Mouse (Mus musculus): ENCODE data around the gene Nfyc. TPM values are rescaled to one million over a fixed set of nuclear protein-coding genes. Genes with fewer than 3 reads are reported as not detected.

Gene Nfyc
- total and polyA plus RNA-seq, 3 experiments = 39.5 to 178 (median 64.8) TPM

- Histone ChIP-seq H3K9me3 (replicated peaks; ENCODE audit: insufficient read depth, low read length) (no peaks in the 10 kb centered on the region), H3K27ac (ENCODE audit: control insufficient read depth, low read depth, low read length) (no peak overlapping the region), H3K4me3 (ENCODE audit: control insufficient read depth in 1 of 2, insufficient read depth in 1 of 2, low read depth in 2 of 2, low read length in 2 of 2) (no peak overlapping the region), H3K27me3 (ENCODE audit: control insufficient read depth in 1 of 2, insufficient read depth in 2 of 2, low read length in 2 of 2) (peaks cover 0 to 2% of the 10 kb centered on the region in 2 experiments; a peak in 3 of 4 replicates), H3K79me2 (ENCODE audit: control insufficient read depth, insufficient read depth, low read length, poor library complexity) (no peaks in the 10 kb centered on the region), H3K36me3 (ENCODE audit: control insufficient read depth in 1 of 2, insufficient read depth in 2 of 2, low read length in 2 of 2) (no peaks in the 10 kb centered on the region), H3K4me1 (ENCODE audit: control insufficient read depth in 1 of 2, insufficient read depth in 2 of 2, low read length in 2 of 2) (peaks cover 0 to 3% of the 10 kb centered on the region in 2 experiments; a peak in 1 of 4 replicates), H3K9ac (ENCODE audit: control insufficient read depth, low read depth, low read length, poor library complexity, severe bottlenecking) (no peak overlapping the region)
- TF ChIP-seq E2F4 (IDR thresholded peaks at IDR 0.05; ENCODE audit: borderline replicate concordance, low read depth, low read length) (no peak), MAX (IDR thresholded peaks at IDR 0.05; ENCODE audit: low read length) (no peak), TBP (IDR thresholded peaks at IDR 0.05; ENCODE audit: low read depth, low read length) (no peak), KAT2A (conservative IDR thresholded peaks at IDR 0.05; ENCODE audit: low read depth, low read length) (no peak), HCFC1 (IDR thresholded peaks at IDR 0.05; ENCODE audit: low read depth, low read length) (no peak), CHD2 (IDR thresholded peaks at IDR 0.05; ENCODE audit: low read length) (no peak), ZKSCAN1 (IDR thresholded peaks at IDR 0.05; ENCODE audit: low read depth, low read length) (no peak), ZC3H11A (IDR thresholded peaks at IDR 0.05; ENCODE audit: low read depth, low read length) (no peak), POLR2A (IDR thresholded peaks at IDR 0.05; ENCODE audit: control insufficient read depth in 1 of 2, insufficient read depth in 1 of 2, low read depth in 1 of 2, low read length in 2 of 2, poor library complexity in 1 of 2) (no peak), MAFK (IDR thresholded peaks at IDR 0.05; ENCODE audit: borderline replicate concordance, low read depth, low read length) (no peak), CTCF (IDR thresholded peaks at IDR 0.05 in 2 of 3, conservative IDR thresholded peaks at IDR 0.05 in 1 of 3; ENCODE audit: control insufficient read depth in 1 of 3, insufficient read depth in 1 of 3, low read depth in 2 of 3, low read length in 3 of 3, poor library complexity in 1 of 3, severe bottlenecking in 1 of 3) (no peak), RCOR1 (IDR thresholded peaks at IDR 0.05; ENCODE audit: low read depth, low read length) (no peak)
- DNase-seq (ENCODE audit: low read depth, low spot score) = no peak
Measured at GRCm38 (mm10) chr4:120712236-120712635, 119.1 kb downstream of the Nfyc start.

Other genes with a start within 250 kb of the Nfyc start
- not detected in 2 replicates for gene Gm8439, start 242.8 kb downstream of the Nfyc start, total RNA-seq (2012; rRNA removed)
- gene Gm8439, start 242.8 kb downstream of the Nfyc start, polyA plus RNA-seq (2012; ENCODE audit: insufficient read depth in 1 of 2, insufficient read length in 2 of 2, low read depth in 1 of 2, low replicate concordance in 2 of 2, missing spikeins in 1 of 2) = not detected
- gene Cited4, start 165.0 kb downstream of the Nfyc start, total RNA-seq (2012; rRNA removed) = 18.2 and 23.3 TPM in 2 replicates
- 10 to 100 TPM in 1 of 2 experiments, not detected in 1; 58.1 TPM for gene Cited4, start 165.0 kb downstream of the Nfyc start, polyA plus RNA-seq (2012; ENCODE audit: insufficient read depth in 1 of 2, insufficient read length in 2 of 2, low read depth in 1 of 2, low replicate concordance in 2 of 2, missing spikeins in 1 of 2)
- gene Kcnq4, start 83.0 kb downstream of the Nfyc start, total RNA-seq (2012; rRNA removed) = not detected in 2 replicates
- under 1 TPM in 1 of 2 experiments, not detected in 1; 0.07 TPM for gene Kcnq4, start 83.0 kb downstream of the Nfyc start, polyA plus RNA-seq (2012; ENCODE audit: insufficient read depth in 1 of 2, insufficient read length in 2 of 2, low read depth in 1 of 2, low replicate concordance in 2 of 2, missing spikeins in 1 of 2)
- gene Rims3, start 23.2 kb upstream of the Nfyc start, total RNA-seq (2012; rRNA removed) = not detected in 2 replicates
- under 1 TPM in 1 of 2 experiments, not detected in 1; 0.07 TPM for gene Rims3, start 23.2 kb upstream of the Nfyc start, polyA plus RNA-seq (2012; ENCODE audit: insufficient read depth in 1 of 2, insufficient read length in 2 of 2, low read depth in 1 of 2, low replicate concordance in 2 of 2, missing spikeins in 1 of 2)
- 17.8 and 18.1 TPM in 2 replicates for gene Exo5, start 93.4 kb upstream of the Nfyc start, total RNA-seq (2012; rRNA removed)
- 10 to 100 TPM in 1 of 2 experiments, not detected in 1; 20.6 TPM for gene Exo5, start 93.4 kb upstream of the Nfyc start, polyA plus RNA-seq (2012; ENCODE audit: insufficient read depth in 1 of 2, insufficient read length in 2 of 2, low read depth in 1 of 2, low replicate concordance in 2 of 2, missing spikeins in 1 of 2)
- 1.8 and 2.0 TPM in 2 replicates for gene Zfp69, start 120.1 kb upstream of the Nfyc start, total RNA-seq (2012; rRNA removed)
- gene Zfp69, start 120.1 kb upstream of the Nfyc start, polyA plus RNA-seq (2012; ENCODE audit: insufficient read depth in 1 of 2, insufficient read length in 2 of 2, low read depth in 1 of 2, low replicate concordance in 2 of 2, missing spikeins in 1 of 2) = 1 to 10 TPM in 1 of 2 experiments, not detected in 1; 4.3 TPM
- gene Smap2, start 185.7 kb upstream of the Nfyc start, total RNA-seq (2012; rRNA removed) = 33.8 and 36.5 TPM in 2 replicates
- 100 to 1,000 TPM in 1 of 2 experiments, 10 to 100 TPM in 1; 83.5 to 118 TPM for gene Smap2, start 185.7 kb upstream of the Nfyc start, polyA plus RNA-seq (2012; ENCODE audit: insufficient read depth in 1 of 2, insufficient read length in 2 of 2, low read depth in 1 of 2, low replicate concordance in 2 of 2, missing spikeins in 1 of 2)
- gene Col9a2, start 207.8 kb upstream of the Nfyc start, total RNA-seq (2012; rRNA removed) = 0.12 TPM in 1 of 2 replicates, not detected in the other
- gene Col9a2, start 207.8 kb upstream of the Nfyc start, polyA plus RNA-seq (2012; ENCODE audit: insufficient read depth in 1 of 2, insufficient read length in 2 of 2, low read depth in 1 of 2, low replicate concordance in 2 of 2, missing spikeins in 1 of 2) = not detected

Data from MEL (cell line).